Mouse (Mus musculus) embryonic stem cell, embryonic (primary cell): ENCODE measurements around the gene 4930415O20Rik.

ENCODE experiments used
- CTCF ChIA-PET, 4 experiments: fragments of 300-600 bp in 2 of 4; fragments of 350-600 bp in 2 of 4; sonication (Branson Sonifier 250); formaldehyde crosslinking; loops; one replicate each; lab custom pipeline; 2022; ENCODE audit warnings: inconsistent platforms in 2 of 4; lab: Charles Lee
- POLR2A ChIA-PET, 4 experiments: fragments of 300-600 bp in 2 of 4; fragments of 350-600 bp in 2 of 4; sonication (Branson Sonifier 250); formaldehyde crosslinking; loops; one replicate each; lab custom pipeline; 2022; ENCODE audit warnings: antibody characterized with exemption in 4 of 4, inconsistent platforms in 1 of 4; lab: Charles Lee

Gene 4930415O20Rik

GRCm38 (mm10) chr15:98552758-98553157 lies 18.0 kb upstream of the 4930415O20Rik start:
- ChIA-PET POLR2A (interaction anchor here (0.7 to 1.5 kb wide), 10 partner anchors 9 to 476 kb away, joined by 3 to 6 read pairs (median 3); no protein-coding TSS in a partner anchor), CTCF (interaction anchor here in 1 of 4 experiments (0.6 to 1.7 kb wide), 4 partner anchors 15 to 108 kb away, joined by 3 to 5 read pairs (median 4); no protein-coding TSS in a partner anchor)

GRCm38 (mm10) chr15:98555881-98556280 lies 14.9 kb upstream of the 4930415O20Rik start:
- ChIA-PET CTCF (interaction anchor here in 1 of 4 experiments (0.5 kb wide), 1 partner anchor 162 kb away, joined by 13 read pairs; no protein-coding TSS in a partner anchor), POLR2A (interaction anchor here in 2 of 4 experiments (1.2 to 1.9 kb wide), 9 partner anchors 9 to 87 kb away, joined by 3 to 9 read pairs (median 4); no protein-coding TSS in a partner anchor)

- CTCF ChIA-PET, result no interaction called here
- POLR2A ChIA-PET, result interaction anchor here in 2 of 4 experiments (0.5 to 3.8 kb wide), 8 partner anchors 11 to 987 kb away, joined by 3 to 20 read pairs (median 4); partner anchors contain the start of genes 4930415O20Rik (in 1 of the 2), Ccnt1 (in 1 of the 2) and Kansl2 (in 1 of the 2)
Observed at GRCm38 (mm10) chr15:98557186-98557585, 13.6 kb upstream of the 4930415O20Rik start.

- POLR2A ChIA-PET, result interaction anchor here in 3 of 4 experiments (1.0 to 2.5 kb wide), 10 partner anchors 14 to 324 kb away, joined by 3 to 13 read pairs (median 4); partner anchors contain the start of gene Kansl2 (in 1 of the 3)
- CTCF ChIA-PET, result no interaction called here
Observed at GRCm38 (mm10) chr15:98566973-98567277, 3.9 kb upstream of the 4930415O20Rik start.

- ChIA-PET POLR2A (interaction anchor here (0.6 to 3.8 kb wide), 65 partner anchors 9 to 869 kb away, joined by 3 to 20 read pairs (median 4); partner anchors contain the start of genes Arf3 (in 2 of the 4), Fkbp11 (in 2 of the 4), Kansl2 (in 2 of the 4) and Prkag1 (in 2 of the 4)), CTCF (interaction anchor here (0.6 to 1.6 kb wide), 6 partner anchors 13 to 132 kb away, joined by 3 to 11 read pairs (median 4); no protein-coding TSS in a partner anchor)
Observed at GRCm38 (mm10) chr15:98567278-98568134, 3.3 kb upstream of the 4930415O20Rik start.

- POLR2A ChIA-PET, result interaction anchor here (0.6 to 3.8 kb wide), 85 partner anchors 8 to 868 kb away, joined by 3 to 20 read pairs (median 4); partner anchors contain the start of genes Arf3 (in 2 of the 4), Fkbp11 (in 2 of the 4), Kansl2 (in 2 of the 4) and Prkag1 (in 2 of the 4)
- CTCF ChIA-PET, result interaction anchor here (0.6 to 1.6 kb wide), 10 partner anchors 12 to 156 kb away, joined by 3 to 11 read pairs (median 3); partner anchors contain the start of gene Cacnb3 (in 1 of the 4)
Observed at GRCm38 (mm10) chr15:98568256-98569033, 2.4 kb upstream of the 4930415O20Rik start.

GRCm38 (mm10) chr15:98569216-98569615 lies 1.6 kb upstream of the 4930415O20Rik start:
- ChIA-PET CTCF (interaction anchor here in 2 of 4 experiments (0.9 to 1.6 kb wide), 5 partner anchors 11 to 63 kb away, joined by 3 to 8 read pairs (median 3); partner anchors contain the start of gene Cacnb3 (in 1 of the 2)), POLR2A (interaction anchor here (0.6 to 3.8 kb wide), 38 partner anchors 8 to 384 kb away, joined by 3 to 20 read pairs (median 5); partner anchors contain the start of genes Arf3 (in 2 of the 4), Gm49450 (in 1 of the 4), Kansl2 (in 1 of the 4) and Prkag1 (in 1 of the 4))

GRCm38 (mm10) chr15:98569795-98570365 lies 924 bp upstream of the 4930415O20Rik start:
- ChIA-PET POLR2A (interaction anchor here in 3 of 4 experiments (0.6 to 3.8 kb wide), 11 partner anchors 7 to 280 kb away, joined by 3 to 20 read pairs (median 4); partner anchors contain the start of genes Adcy6 (in 1 of the 3), Arf3 (in 1 of the 3) and Rnd1 (in 1 of the 3)), CTCF (interaction anchor here in 2 of 4 experiments (0.6 to 1.1 kb wide), 3 partner anchors 53 to 240 kb away, joined by 3 read pairs; partner anchors contain the start of genes Cacnb3 (in 1 of the 2) and Ddn (in 1 of the 2))

GRCm38 (mm10) chr15:98573293-98573692 lies 2.5 kb downstream of the 4930415O20Rik start:
- ChIA-PET CTCF (interaction anchor here in 3 of 4 experiments (0.6 to 0.7 kb wide), 4 partner anchors 24 to 1299 kb away, joined by 3 to 5 read pairs (median 4); no protein-coding TSS in a partner anchor), POLR2A (interaction anchor here in 2 of 4 experiments (0.7 to 1.4 kb wide), 3 partner anchors 12 to 667 kb away, joined by 3 to 8 read pairs (median 3); no protein-coding TSS in a partner anchor)

- CTCF ChIA-PET, result interaction anchor here (0.5 to 3.8 kb wide), 41 partner anchors 11 to 960 kb away, joined by 3 to 40 read pairs (median 5); partner anchors contain the start of genes Ccdc65 (in 2 of the 4), Adcy6 (in 1 of the 4) and Prkag1 (in 1 of the 4)
- POLR2A ChIA-PET, result interaction anchor here in 3 of 4 experiments (0.6 to 2.7 kb wide), 9 partner anchors 11 to 431 kb away, joined by 3 to 13 read pairs (median 3); no protein-coding TSS in a partner anchor
Observed at GRCm38 (mm10) chr15:98579310-98579709, 8.5 kb downstream of the 4930415O20Rik start.

- ChIA-PET CTCF (interaction anchor here (0.6 to 3.8 kb wide), 57 partner anchors 9 to 960 kb away, joined by 3 to 40 read pairs (median 4); partner anchors contain the start of genes Adcy6 (in 2 of the 4), Ccdc65 (in 2 of the 4), 4930415O20Rik (in 1 of the 4) and Ccnt1 (in 1 of the 4)), POLR2A (interaction anchor here (0.6 to 2.7 kb wide), 16 partner anchors 10 to 432 kb away, joined by 3 to 13 read pairs (median 3); no protein-coding TSS in a partner anchor)
Observed at GRCm38 (mm10) chr15:98579795-98580464, 9.1 kb downstream of the 4930415O20Rik start.

- CTCF ChIA-PET, result interaction anchor here in 3 of 4 experiments (0.7 to 1.8 kb wide), 8 partner anchors 12 to 118 kb away, joined by 3 to 12 read pairs (median 5); partner anchors contain the start of gene Cacnb3 (in 1 of the 3)
Observed at GRCm38 (mm10) chr15:98582410-98582809, 11.6 kb downstream of the 4930415O20Rik start.

GRCm38 (mm10) chr15:98582996-98583395 lies 12.2 kb downstream of the 4930415O20Rik start:
- CTCF ChIA-PET, result interaction anchor here in 3 of 4 experiments (0.6 to 1.8 kb wide), 7 partner anchors 9 to 117 kb away, joined by 3 to 12 read pairs (median 6); partner anchors contain the start of gene Cacnb3 (in 1 of the 3)
- POLR2A ChIA-PET, result interaction anchor here in 3 of 4 experiments (0.7 to 1.5 kb wide), 12 partner anchors 11 to 370 kb away, joined by 3 to 9 read pairs (median 3); partner anchors contain the start of gene Rnd1 (in 1 of the 3)

More at GRCm38 (mm10) chr15:98582410-98582809, 11.6 kb downstream of the 4930415O20Rik start:
- POLR2A ChIA-PET, result interaction anchor here in 3 of 4 experiments (0.7 to 1.3 kb wide), 9 partner anchors 12 to 411 kb away, joined by 3 to 6 read pairs (median 3); no protein-coding TSS in a partner anchor

- POLR2A ChIA-PET, result interaction anchor here in 3 of 4 experiments (0.6 to 2.8 kb wide), 12 partner anchors 9 to 509 kb away, joined by 3 to 15 read pairs (median 3); no protein-coding TSS in a partner anchor
- CTCF ChIA-PET, result interaction anchor here (0.6 to 1.2 kb wide), 10 partner anchors 15 to 68 kb away, joined by 3 to 7 read pairs (median 3); no protein-coding TSS in a partner anchor
Observed at GRCm38 (mm10) chr15:98585421-98585820, 14.6 kb downstream of the 4930415O20Rik start.

- CTCF ChIA-PET, result interaction anchor here (0.6 to 1.0 kb wide), 4 partner anchors 14 to 46 kb away, joined by 3 to 5 read pairs (median 4); no protein-coding TSS in a partner anchor
- POLR2A ChIA-PET, result interaction anchor here in 3 of 4 experiments (0.6 to 2.8 kb wide), 6 partner anchors 8 to 176 kb away, joined by 3 to 15 read pairs (median 3); no protein-coding TSS in a partner anchor
Observed at GRCm38 (mm10) chr15:98586141-98586540, 15.3 kb downstream of the 4930415O20Rik start.
